Mouse (Mus musculus) heart, adult 2 months (tissue): Measurements from ENCODE around the gene Mgrn1. TPM values are rescaled to one million over a fixed set of nuclear protein-coding genes. Genes with fewer than 3 reads are reported as not detected.

Source experiments
- DNase-seq, 2 experiments: peaks; one replicate each; pipeline ENCODE4 v3.0.0; 2021
- H3K27ac ChIP-seq: fragments of 200-600 bp; 2 replicates; pipeline ENCODE4 v1.8.1; 2022
- H3K27me3 ChIP-seq: fragments of 200-500 bp; 2 replicates; pipeline ENCODE4 v1.6.1; 2012; ENCODE audit warnings: mild to moderate bottlenecking, low read length, inconsistent platforms, mixed read lengths; ENCODE audit not compliant: control insufficient read depth, insufficient read depth
- H3K36me3 ChIP-seq: fragments of 200-500 bp; 2 replicates; pipeline ENCODE4 v1.6.1; 2012; ENCODE audit warnings: low read length, inconsistent platforms; ENCODE audit not compliant: control insufficient read depth, insufficient read depth
- H3K4me1 ChIP-seq: fragments of 200-500 bp; 2 replicates; pipeline ENCODE4 v1.6.1; 2011; ENCODE audit warnings: low read length; ENCODE audit not compliant: control insufficient read depth, insufficient read depth
- H3K4me3 ChIP-seq: fragments of 200-600 bp; 2 replicates; pipeline ENCODE4 v1.8.1; 2022
- H3K79me2 ChIP-seq: fragments of 200-500 bp; replicated peaks from 2 replicates; pipeline ENCODE4 v1.6.1; 2012; ENCODE audit warnings: mild to moderate bottlenecking, inconsistent platforms, low read length, moderate library complexity, mixed read lengths; ENCODE audit not compliant: control insufficient read depth, insufficient read depth
- H3K9ac ChIP-seq: fragments of 200-500 bp; 2 replicates; pipeline ENCODE4 v1.6.1; 2012; ENCODE audit warnings: low read depth, mild to moderate bottlenecking, control low read depth, inconsistent platforms, low read length, mixed read lengths
- CTCF ChIP-seq: fragments of 200-600 bp; IDR thresholded peaks from 2 replicates; pipeline ENCODE4 v1.8.1; 2022; ENCODE audit warnings: antibody characterized with exemption, mild to moderate bottlenecking, moderate library complexity
- EP300 ChIP-seq: fragments of 200-500 bp; IDR thresholded peaks from 2 replicates; pipeline ENCODE4 v1.6.1; 2011; ENCODE audit warnings: low read depth, low read length, control low read depth; ENCODE audit not compliant: insufficient read depth
- POLR2A ChIP-seq: fragments of 200-500 bp; IDR thresholded peaks from 2 replicates; pipeline ENCODE4 v1.6.1; 2011; ENCODE audit warnings: mild to moderate bottlenecking, low read depth, low read length, control low read depth; ENCODE audit not compliant: insufficient read depth
- WGBS: fragments of 180-500 bp; shearing (Covaris S2); methylation state at CpG from one replicate; pipeline ENCODE4 v1.1.7; 2018; 5-methylcytosine and 5-hydroxymethylcytosine counted together
- intact Hi-C: fragments of 180-260 bp; cut with DNase I; formaldehyde crosslinking; loops from one replicate; pipeline ENCODE4 v1.15.1; 2025
- polyA plus RNA-seq: library from polyadenylated mRNA; depleted of rRNA; stranded (reverse); fragments of >200 nt; gene quantifications from 2 replicates; pipeline ENCODE4 v1.2.3, GENCODE M21; 2012
- total RNA-seq, 2 experiments: library from RNA; stranded (reverse); gene quantifications; 2 replicates each; pipeline ENCODE4 v1.2.3; 2021

Mgrn1 gene
- total and polyA plus RNA-seq, 3 experiments = 148 to 274 (median 168) TPM

- no peak for DNase-seq
- H3K4me3 ChIP-seq = no peak overlapping the region
- H3K9ac ChIP-seq = no peak overlapping the region
- WGBS = 37% methylated on average over 10 of the region's 10 CpGs
- TF ChIP-seq CTCF (no peak), POLR2A (no peak), EP300 (no peak)
- peak overlapping the region; percentile 33; the same call in 1 of the 2 replicates for H3K27ac ChIP-seq
- H3K79me2 ChIP-seq = no peaks in the 10 kb centered on the region; the same call in 1 of the 2 replicates
- H3K27me3 ChIP-seq = no peaks in the 10 kb centered on the region
- no peaks in the 10 kb centered on the region for H3K36me3 ChIP-seq
- H3K4me1 ChIP-seq = peaks cover 12% of the 10 kb centered on the region
- intact Hi-C loops = no loop called here
These were observed 50.1 kb downstream of the Mgrn1 start for GRCm38 (mm10) chr16:4935931-4936703.

- WGBS = 92% methylated on average over 8 of the region's 8 CpGs
- H3K79me2 ChIP-seq = no peaks in the 10 kb centered on the region; the same call in 1 of the 2 replicates
- no peak for TF ChIP-seq POLR2A
- no peak for TF ChIP-seq CTCF
- no peak for TF ChIP-seq EP300
- no peak overlapping the region for H3K4me3 ChIP-seq
- intact Hi-C loops = no loop called here
- no peaks in the 10 kb centered on the region for H3K36me3 ChIP-seq
- no peak for DNase-seq
- peaks cover 12% of the 10 kb centered on the region for H3K4me1 ChIP-seq
- H3K27ac ChIP-seq = no peak overlapping the region
- H3K27me3 ChIP-seq = no peaks in the 10 kb centered on the region
- H3K9ac ChIP-seq = no peak overlapping the region
These were observed 51.5 kb downstream of the Mgrn1 start for GRCm38 (mm10) chr16:4937351-4938190.

- Histone ChIP-seq H3K27me3 (no peaks in the 10 kb centered on the region), H3K4me1 (peaks cover 12% of the 10 kb centered on the region), H3K9ac (peak within 1 kb of the TSS; percentile 88), H3K79me2 (no peaks in the 10 kb centered on the region; the same call in 1 of the 2 replicates), H3K36me3 (no peaks in the 10 kb centered on the region), H3K27ac (peak within 1 kb of the TSS; percentile 82), H3K4me3 (peak within 1 kb of the TSS; percentile 83)
- intact Hi-C loops = no loop called here
- 0% methylated on average over 2 of the region's 2 CpGs for WGBS
- no peak for DNase-seq
- TF ChIP-seq CTCF = no peak
- TF ChIP-seq POLR2A = no peak
- no peak for TF ChIP-seq EP300
These were observed 52.4 kb downstream of the Mgrn1 start, which contains the start of gene Nudt16l1 for GRCm38 (mm10) chr16:4938461-4938860. TSS of gene Nudt16l1 (plus strand) at chr16:4938761.

- 1% methylated on average over 28 of the region's 28 CpGs for WGBS
- intact Hi-C loops = loop anchor here (1.0 kb wide), 1 partner anchor 24 kb away; no protein-coding TSS in a partner anchor
- H3K4me3 ChIP-seq = peak overlapping the region; percentile 83
- peaks cover 12% of the 10 kb centered on the region for H3K4me1 ChIP-seq
- H3K27ac ChIP-seq = peak overlapping the region; percentile 82
- TF ChIP-seq POLR2A (peak; percentile 94), CTCF (no peak), EP300 (peak; percentile 78)
- H3K27me3 ChIP-seq = no peaks in the 10 kb centered on the region
- no peaks in the 10 kb centered on the region for H3K36me3 ChIP-seq
- H3K79me2 ChIP-seq = no peaks in the 10 kb centered on the region; the same call in 1 of the 2 replicates
- DNase-seq = peak; percentile 95
- peak overlapping the region; percentile 88 for H3K9ac ChIP-seq
These were observed 52.9 kb downstream of the Mgrn1 start for GRCm38 (mm10) chr16:4938989-4939388.

- H3K4me1 ChIP-seq = peaks cover 12% of the 10 kb centered on the region
- no peaks in the 10 kb centered on the region for H3K27me3 ChIP-seq
- no peaks in the 10 kb centered on the region for H3K36me3 ChIP-seq
- H3K79me2 ChIP-seq = no peaks in the 10 kb centered on the region; the same call in 1 of the 2 replicates
- DNase-seq = peak in 1 of 2 experiments; percentile 36
- peak overlapping the region; percentile 82 for H3K27ac ChIP-seq
- peak overlapping the region; percentile 83 for H3K4me3 ChIP-seq
- intact Hi-C loops = loop anchor here (1.0 kb wide), 1 partner anchor 24 kb away; no protein-coding TSS in a partner anchor
- WGBS = 3% methylated on average over 16 of the region's 16 CpGs
- peak overlapping the region; percentile 88 for H3K9ac ChIP-seq
- no peak for TF ChIP-seq EP300
- TF ChIP-seq POLR2A = no peak; the same call in 1 of the 2 replicates
- no peak for TF ChIP-seq CTCF
These were observed 53.4 kb downstream of the Mgrn1 start for GRCm38 (mm10) chr16:4939412-4939811.
